Mouse (Mus musculus) liver, embryonic 16.5 days (tissue): ENCODE measurements around the gene Slc51b. TPM values are rescaled to one million over a fixed set of nuclear protein-coding genes. Genes with fewer than 3 reads are reported as not detected.

Source experiments
- ATAC-seq: fragments of 200-750 bp; cut with Nextera tagmentation; 2 replicates; pipeline ENCODE4 v1.8.0; 2017; ENCODE audit warnings: low read depth, mild to moderate bottlenecking, moderate number of reproducible peaks, moderate library complexity
- H3K27ac ChIP-seq: fragments of 300-500 bp; sonication (generic); 2 replicates; pipeline ENCODE4 v1.5.1; 2014; ENCODE audit warnings: mild to moderate bottlenecking, low read length
- H3K27me3 ChIP-seq: fragments of 300-500 bp; sonication (generic); 2 replicates; pipeline ENCODE4 v1.6.1; 2014; ENCODE audit warnings: low read depth, low read length, mixed read lengths; ENCODE audit not compliant: control insufficient read depth, insufficient read depth
- H3K36me3 ChIP-seq: fragments of 300-500 bp; sonication (generic); 2 replicates; pipeline ENCODE4 v1.6.1; 2014; ENCODE audit warnings: mild to moderate bottlenecking; ENCODE audit not compliant: control insufficient read depth, insufficient read depth
- H3K4me1 ChIP-seq: fragments of 300-500 bp; sonication (generic); 2 replicates; pipeline ENCODE4 v1.6.1; 2014; ENCODE audit warnings: low read depth, low read length, mixed read lengths; ENCODE audit not compliant: control insufficient read depth
- H3K4me2 ChIP-seq: fragments of 300-500 bp; sonication (generic); 2 replicates; pipeline ENCODE4 v1.6.1; 2014; ENCODE audit warnings: low read depth, low read length, mixed read lengths
- H3K4me3 ChIP-seq: fragments of 300-500 bp; sonication (generic); 2 replicates; pipeline ENCODE4 v1.5.1; 2014; ENCODE audit warnings: low read depth, mild to moderate bottlenecking, low read length
- H3K9ac ChIP-seq: fragments of 300-500 bp; sonication (generic); 2 replicates; pipeline ENCODE4 v1.6.1; 2014; ENCODE audit warnings: low read depth, low read length
- H3K9me3 ChIP-seq: fragments of 300-500 bp; sonication (generic); replicated peaks from 2 replicates; pipeline ENCODE4 v1.6.1; 2016; ENCODE audit warnings: low read length; ENCODE audit not compliant: control insufficient read depth
- WGBS: fragments of 180-500 bp; shearing (Covaris S2); extraction: QIAGEN DNeasy Blood & Tissue Kit; methylation state at CpG from one replicate; pipeline ENCODE4 v1.1.7; 2014; ENCODE audit not compliant: insufficient replicate concordance; 5-methylcytosine and 5-hydroxymethylcytosine counted together
- polyA plus RNA-seq: library from polyadenylated mRNA; unstranded; fragments of >200 nt; fragmentation: Nextera tagmentation; extraction: Ambion mirVana; gene quantifications from 2 replicates; pipeline ENCODE4 v1.2.1, GENCODE M21; 2015

Slc51b gene
- polyA plus RNA-seq, 1 experiment from 2014 or later: 0.17 TPM

- ATAC-seq: no peak
- Histone ChIP-seq H3K4me2 (no peak overlapping the region), H3K27ac (no peak overlapping the region), H3K27me3 (no peaks in the 10 kb centered on the region), H3K4me1 (no peaks in the 10 kb centered on the region), H3K4me3 (no peak overlapping the region), H3K9me3 (no peaks in the 10 kb centered on the region), H3K9ac (no peak overlapping the region), H3K36me3 (no peaks in the 10 kb centered on the region)
- 49% methylated on average over 2 of the region's 2 CpGs for WGBS
Observed at GRCm38 (mm10) chr9:65427511-65427910, 4.8 kb upstream of the Slc51b start.

- no peak overlapping the region for H3K9ac ChIP-seq
- no peak for ATAC-seq
- H3K4me1 ChIP-seq: no peaks in the 10 kb centered on the region
- 16% methylated on average over 3 of the region's 3 CpGs for WGBS
- no peaks in the 10 kb centered on the region for H3K36me3 ChIP-seq
- no peaks in the 10 kb centered on the region for H3K9me3 ChIP-seq
- no peak overlapping the region for H3K4me2 ChIP-seq
- H3K27me3 ChIP-seq: no peaks in the 10 kb centered on the region
- no peak overlapping the region for H3K4me3 ChIP-seq
- no peak overlapping the region for H3K27ac ChIP-seq
Observed at GRCm38 (mm10) chr9:65424393-65424792, 1.6 kb upstream of the Slc51b start.

- Histone ChIP-seq H3K4me2 (no peak overlapping the region), H3K27ac (no peak overlapping the region), H3K36me3 (no peaks in the 10 kb centered on the region), H3K4me1 (no peaks in the 10 kb centered on the region), H3K9ac (no peak overlapping the region), H3K9me3 (no peaks in the 10 kb centered on the region), H3K27me3 (no peaks in the 10 kb centered on the region), H3K4me3 (no peak overlapping the region)
- WGBS: 57% methylated on average over 3 of the region's 3 CpGs
- ATAC-seq: no peak
Observed at GRCm38 (mm10) chr9:65419633-65420032, 3.1 kb downstream of the Slc51b start.

GRCm38 (mm10) chr9:65417738-65418137 is 5.0 kb downstream of the Slc51b start:
- Histone ChIP-seq H3K27me3 (no peaks in the 10 kb centered on the region), H3K4me2 (no peak overlapping the region), H3K4me3 (no peak overlapping the region), H3K36me3 (no peaks in the 10 kb centered on the region), H3K4me1 (no peaks in the 10 kb centered on the region), H3K9ac (no peak overlapping the region), H3K27ac (no peak overlapping the region), H3K9me3 (no peaks in the 10 kb centered on the region)
- ATAC-seq: no peak
- 48% methylated on average over 3 of the region's 3 CpGs for WGBS

- no peaks in the 10 kb centered on the region for H3K27me3 ChIP-seq
- no peaks in the 10 kb centered on the region for H3K4me1 ChIP-seq
- H3K9ac ChIP-seq: no peak overlapping the region
- H3K9me3 ChIP-seq: no peaks in the 10 kb centered on the region
- no peaks in the 10 kb centered on the region for H3K36me3 ChIP-seq
- no peak overlapping the region for H3K27ac ChIP-seq
- H3K4me2 ChIP-seq: no peak overlapping the region
- ATAC-seq: no peak
- H3K4me3 ChIP-seq: no peak overlapping the region
- WGBS: 46% methylated on average over 3 of the region's 3 CpGs
Observed at GRCm38 (mm10) chr9:65411326-65411725, 11.4 kb downstream of the Slc51b start.

- WGBS: 74% methylated on average over 8 of the region's 8 CpGs
- Histone ChIP-seq H3K4me3 (no peak overlapping the region), H3K27ac (no peak overlapping the region), H3K9me3 (no peaks in the 10 kb centered on the region), H3K27me3 (no peaks in the 10 kb centered on the region), H3K36me3 (no peaks in the 10 kb centered on the region), H3K4me1 (no peaks in the 10 kb centered on the region), H3K9ac (no peak overlapping the region), H3K4me2 (no peak overlapping the region)
- no peak for ATAC-seq
Observed at GRCm38 (mm10) chr9:65410378-65410777, 12.4 kb downstream of the Slc51b start.

- no peak overlapping the region for H3K4me3 ChIP-seq
- H3K9ac ChIP-seq: no peak overlapping the region
- H3K27ac ChIP-seq: no peak overlapping the region
- ATAC-seq: peak; percentile 66
- WGBS: 48% methylated on average over 5 of the region's 5 CpGs
- H3K4me1 ChIP-seq: no peaks in the 10 kb centered on the region
- no peaks in the 10 kb centered on the region for H3K36me3 ChIP-seq
- no peaks in the 10 kb centered on the region for H3K27me3 ChIP-seq
- H3K9me3 ChIP-seq: no peaks in the 10 kb centered on the region
- H3K4me2 ChIP-seq: no peak overlapping the region
Observed at GRCm38 (mm10) chr9:65408871-65409295, 13.9 kb downstream of the Slc51b start.

- Histone ChIP-seq H3K9ac (no peak overlapping the region), H3K27me3 (no peaks in the 10 kb centered on the region), H3K4me3 (no peak overlapping the region), H3K4me2 (no peak overlapping the region), H3K9me3 (no peaks in the 10 kb centered on the region), H3K4me1 (no peaks in the 10 kb centered on the region), H3K36me3 (no peaks in the 10 kb centered on the region), H3K27ac (no peak overlapping the region)
- 46% methylated on average over 3 of the region's 3 CpGs for WGBS
- no peak for ATAC-seq
Observed at GRCm38 (mm10) chr9:65407861-65408260, 14.9 kb downstream of the Slc51b start.

GRCm38 (mm10) chr9:65407327-65407726 is 15.4 kb downstream of the Slc51b start:
- Histone ChIP-seq H3K36me3 (no peaks in the 10 kb centered on the region), H3K9me3 (no peaks in the 10 kb centered on the region), H3K27ac (no peak overlapping the region), H3K4me1 (no peaks in the 10 kb centered on the region), H3K9ac (no peak overlapping the region), H3K4me2 (no peak overlapping the region), H3K27me3 (no peaks in the 10 kb centered on the region), H3K4me3 (no peak overlapping the region)
- ATAC-seq: no peak
- 53% methylated on average over 5 of the region's 5 CpGs for WGBS

- H3K27ac ChIP-seq: no peak overlapping the region
- WGBS: 62% methylated on average over 2 of the region's 2 CpGs
- no peak overlapping the region for H3K9ac ChIP-seq
- H3K4me2 ChIP-seq: no peak overlapping the region
- no peaks in the 10 kb centered on the region for H3K4me1 ChIP-seq
- no peak overlapping the region for H3K4me3 ChIP-seq
- H3K27me3 ChIP-seq: no peaks in the 10 kb centered on the region
- H3K36me3 ChIP-seq: no peaks in the 10 kb centered on the region
- no peaks in the 10 kb centered on the region for H3K9me3 ChIP-seq
- ATAC-seq: no peak
Observed at GRCm38 (mm10) chr9:65405184-65405449, 17.6 kb downstream of the Slc51b start.
